Mouse (Mus musculus) 3134 (cell line): ENCODE measurements around the gene Fance.

Source experiments
- DNase-seq: peaks from one replicate; pipeline ENCODE4 v3.0.0-alpha.2; 2011; ENCODE audit warnings: low spot score; ENCODE audit not compliant: insufficient read length; ENCODE audit errors: extremely low read depth

The Fance gene

DNA sequence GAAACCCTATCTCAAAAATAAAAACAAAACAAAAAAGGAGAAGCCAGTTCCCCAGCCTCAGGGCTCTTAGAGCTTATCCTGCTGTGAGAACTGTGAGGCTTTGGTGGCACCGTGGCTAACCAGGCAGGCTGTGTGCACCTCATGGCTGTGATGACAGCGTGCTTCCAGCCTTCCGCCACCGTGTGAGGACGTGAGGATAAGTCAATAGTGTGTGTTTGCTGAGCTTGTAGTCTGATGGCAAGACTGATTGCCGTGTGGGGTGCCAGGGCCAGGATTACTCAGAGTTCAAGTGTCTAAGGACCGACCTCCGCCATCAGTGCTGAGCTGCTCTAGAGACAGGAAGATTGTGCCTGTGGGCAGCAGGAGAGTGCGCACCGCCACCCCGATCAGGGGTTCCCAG lies 22.6 kb upstream of the Fance start:
- DNase-seq: no peak

DNA sequence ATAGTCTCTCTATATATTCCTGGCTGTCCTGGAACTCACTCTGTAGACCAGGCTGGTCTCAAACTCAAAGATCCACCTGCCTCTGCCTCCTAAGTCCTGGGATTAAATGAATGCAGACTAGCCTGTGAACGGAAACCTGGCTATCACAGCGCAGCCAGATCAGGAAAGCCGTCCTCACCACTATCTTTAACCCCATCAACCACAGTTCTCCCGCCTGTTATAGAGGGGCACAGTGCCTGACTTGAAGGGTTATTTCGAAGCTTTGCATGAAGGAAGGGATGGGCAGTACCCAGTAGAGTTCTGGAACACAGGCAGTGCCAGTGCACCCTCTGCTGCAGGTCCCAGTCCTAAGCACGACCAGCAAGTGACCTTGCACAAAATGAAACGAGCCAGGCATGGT lies 22.0 kb upstream of the Fance start:
- no peak for DNase-seq

DNA sequence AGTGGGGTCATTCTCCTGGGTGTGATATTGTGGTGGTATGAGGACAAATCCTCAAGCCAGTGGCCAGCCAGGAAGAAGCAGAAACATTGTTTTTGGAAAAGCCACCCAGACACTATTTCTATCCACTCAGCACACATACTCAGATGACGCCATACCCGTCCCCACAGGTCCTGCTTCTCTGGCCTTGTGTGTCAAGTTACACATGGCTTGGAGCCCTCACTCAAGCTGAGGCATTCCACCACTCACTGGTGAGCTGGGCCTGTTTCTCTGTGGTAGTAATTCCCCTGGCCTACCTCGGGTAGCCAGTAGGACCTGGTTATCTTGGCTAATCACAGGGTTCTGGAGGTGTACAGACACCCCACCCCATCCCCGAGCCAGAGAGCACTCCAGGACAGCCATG lies 19.6 kb upstream of the Fance start:
- DNase-seq: no peak

DNA sequence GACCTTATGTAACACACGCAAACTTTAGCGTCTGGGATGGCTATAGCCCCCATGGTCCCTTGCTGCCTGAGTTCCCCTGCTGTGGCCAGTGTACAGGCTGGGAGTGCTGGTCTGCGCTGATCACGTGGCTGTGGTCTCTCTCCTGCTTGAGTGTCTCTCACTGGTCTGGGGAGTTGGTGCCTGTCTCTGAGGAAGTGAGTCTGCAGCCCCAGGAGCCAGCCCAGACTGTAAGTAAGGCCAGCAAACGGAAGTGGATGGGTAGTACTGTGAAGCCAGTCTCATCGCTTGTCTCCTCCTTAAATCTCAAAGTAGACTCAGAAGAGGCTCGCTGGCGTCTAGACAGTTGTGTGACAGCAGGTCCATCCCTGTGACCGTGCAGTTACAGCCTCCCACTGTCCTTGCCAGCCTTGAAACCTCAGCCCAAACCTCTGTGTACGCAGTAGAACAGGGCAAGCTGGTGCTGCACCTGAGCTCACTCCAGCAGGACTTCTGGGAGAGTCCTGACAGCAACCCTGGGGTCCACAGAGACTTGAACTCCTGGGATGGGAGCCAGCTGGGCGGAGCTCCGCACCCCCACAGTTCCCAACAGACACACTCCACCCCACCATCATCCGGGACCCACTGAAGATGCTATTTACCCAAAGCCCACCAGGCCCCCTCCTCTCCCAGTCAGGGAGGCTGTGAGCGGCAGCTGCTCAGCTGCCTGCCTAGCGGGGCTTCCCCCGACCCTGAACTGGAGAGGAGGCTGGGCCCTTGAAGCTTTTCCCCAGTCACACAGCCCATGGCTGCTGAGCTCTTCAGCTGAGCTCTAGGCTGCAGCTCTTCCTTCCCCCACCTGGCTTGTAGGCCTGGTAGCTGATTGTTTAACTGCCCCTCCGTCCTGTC lies 18.6 kb upstream of the Fance start:
- DNase-seq: no peak

DNA sequence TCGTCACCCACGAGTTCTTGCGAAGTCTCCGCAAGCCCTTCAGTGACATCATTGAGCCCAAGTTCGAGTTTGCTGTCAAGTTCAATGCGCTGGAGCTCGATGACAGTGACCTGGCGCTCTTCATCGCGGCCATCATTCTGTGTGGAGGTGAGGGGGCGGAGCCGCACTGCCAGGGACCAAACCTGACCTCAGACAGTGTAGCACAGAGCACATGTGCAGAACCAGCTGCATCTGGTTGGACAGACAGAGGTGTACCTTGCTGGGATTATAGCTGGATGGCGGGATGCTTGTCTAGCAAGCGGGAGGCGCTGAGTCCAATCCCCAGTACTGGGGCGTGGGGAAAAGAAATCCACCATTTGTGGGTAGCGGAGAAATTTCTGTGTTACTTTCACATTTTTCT lies 14.4 kb upstream of the Fance start:
- DNase-seq: no peak

DNA sequence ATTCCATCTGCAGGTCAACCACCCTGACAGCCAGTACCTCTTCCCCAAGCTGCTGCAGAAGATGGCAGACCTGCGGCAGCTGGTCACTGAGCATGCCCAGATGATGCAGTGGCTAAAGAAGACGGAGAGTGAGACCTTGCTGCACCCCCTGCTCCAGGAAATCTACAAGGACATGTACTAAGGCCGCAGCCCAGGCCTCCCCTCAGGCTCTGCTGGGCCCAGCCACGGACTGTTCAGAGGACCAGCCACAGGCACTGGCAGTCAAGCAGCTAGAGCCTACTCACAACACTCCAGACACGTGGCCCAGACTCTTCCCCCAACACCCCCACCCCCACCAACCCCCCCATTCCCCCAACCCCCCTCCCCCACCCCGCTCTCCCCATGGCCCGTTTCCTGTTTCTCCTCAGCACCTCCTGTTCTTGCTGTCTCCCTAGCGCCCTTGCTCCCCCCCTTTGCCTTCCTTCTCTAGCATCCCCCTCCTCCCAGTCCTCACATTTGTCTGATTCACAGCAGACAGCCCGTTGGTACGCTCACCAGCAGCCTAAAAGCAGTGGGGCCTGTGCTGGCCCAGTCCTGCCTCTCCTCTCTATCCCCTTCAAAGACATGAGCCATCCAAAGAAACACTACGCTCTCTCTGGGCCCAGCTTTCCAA lies 13.5 kb upstream of the Fance start:
- no peak for DNase-seq

DNA sequence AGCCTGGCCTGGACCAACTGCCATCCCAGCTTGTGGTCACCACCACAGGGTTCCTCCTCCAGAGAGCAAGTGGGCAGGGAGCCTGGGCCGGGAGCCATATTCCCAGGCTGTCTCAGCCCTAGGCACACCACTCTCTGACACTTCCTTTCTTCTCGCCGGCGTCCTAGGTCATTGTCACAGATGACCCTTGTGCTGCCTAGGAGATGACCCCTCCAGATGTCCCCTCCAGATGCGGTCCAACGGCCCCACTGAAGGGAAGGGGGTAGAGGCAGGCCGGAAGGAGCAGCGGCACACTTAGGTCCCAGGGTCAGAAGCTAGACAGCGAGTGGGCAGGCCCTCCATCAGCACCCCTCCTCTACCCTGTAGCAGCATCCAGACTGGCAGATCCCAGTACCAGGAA lies 13.0 kb upstream of the Fance start:
- no peak for DNase-seq

DNA sequence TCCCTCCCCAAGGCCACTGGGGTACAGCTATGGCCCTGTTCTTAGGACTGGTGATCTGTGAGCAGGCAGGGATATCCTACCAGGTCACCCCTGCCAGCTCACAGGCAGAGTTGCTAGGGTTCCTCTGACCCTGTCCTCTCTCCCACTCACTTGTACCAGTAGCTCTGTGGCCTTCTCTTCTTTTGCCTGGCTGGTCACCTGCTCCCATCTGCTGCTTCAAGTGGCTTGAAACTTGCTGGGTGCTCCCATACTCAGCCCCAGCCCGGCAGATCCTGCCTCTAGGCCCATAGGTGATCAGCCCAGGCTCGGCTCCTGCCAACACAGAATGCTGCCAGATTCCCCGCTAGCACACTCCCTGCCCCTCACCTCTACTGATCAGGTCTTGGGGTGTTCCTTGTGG lies 12.5 kb upstream of the Fance start:
- DNase-seq: no peak

DNA sequence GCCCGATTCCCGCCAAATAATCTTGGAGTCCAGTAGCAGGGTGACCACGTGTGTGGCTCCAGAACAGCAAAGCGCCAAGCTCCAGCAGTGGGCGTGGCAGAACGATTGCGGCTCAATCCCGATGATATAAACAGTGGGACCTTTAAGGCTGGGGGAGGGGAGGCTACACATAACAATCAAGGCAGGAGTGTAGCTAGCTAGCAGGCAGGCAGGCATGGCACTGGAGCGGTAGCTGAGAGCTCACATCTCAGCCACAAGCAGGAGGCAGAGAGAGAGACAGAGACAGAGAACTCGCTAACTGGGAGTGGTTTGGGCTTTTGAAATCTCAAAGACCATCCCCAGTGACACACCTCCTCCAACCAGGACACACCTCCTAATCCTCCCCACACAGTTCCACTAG lies 8.1 kb upstream of the Fance start:
- no peak for DNase-seq

DNA sequence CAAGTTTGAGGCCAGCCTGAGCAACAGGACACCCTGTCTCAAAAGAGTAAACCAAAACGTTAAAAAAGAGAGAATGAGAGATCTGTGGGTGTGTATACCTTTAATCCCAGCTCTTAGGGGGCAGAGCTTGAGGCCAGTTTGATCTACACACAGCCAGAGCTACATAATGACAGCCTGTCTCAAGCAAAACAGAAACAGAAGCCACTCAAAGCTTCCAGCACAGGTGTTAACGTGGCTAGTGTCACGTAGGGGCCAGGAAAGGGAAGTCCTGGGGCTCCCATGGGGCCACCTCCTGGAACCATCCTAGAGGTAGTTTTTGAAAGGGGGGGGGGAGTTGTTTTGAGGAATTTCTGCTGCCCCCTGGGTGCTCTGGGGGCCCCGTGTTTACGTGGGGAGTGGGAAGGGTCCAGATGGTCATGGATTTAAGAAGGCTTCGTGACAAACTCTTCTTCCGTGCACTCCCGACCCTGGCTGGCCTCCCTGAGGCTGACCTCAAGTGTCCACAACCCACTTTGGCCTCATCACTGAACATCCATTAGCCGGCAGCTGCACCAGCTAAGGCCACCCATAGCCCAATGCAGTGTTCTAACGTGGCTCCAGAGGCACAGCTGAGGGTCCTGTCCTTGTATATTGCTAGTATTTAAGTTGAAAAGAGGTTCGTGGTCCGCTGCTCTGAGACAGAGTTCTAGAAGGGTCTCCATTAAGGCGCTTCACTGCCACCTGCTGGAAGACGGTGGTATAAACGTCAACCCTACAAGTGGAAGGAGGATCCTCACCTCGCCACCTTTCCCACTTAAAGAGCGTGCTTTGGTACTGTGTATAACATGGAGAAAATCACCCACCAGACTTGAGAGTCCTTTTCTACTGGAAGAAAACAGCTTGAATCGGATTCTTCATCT lies 4.8 kb upstream of the Fance start:
- peak; percentile 67 for DNase-seq

DNA sequence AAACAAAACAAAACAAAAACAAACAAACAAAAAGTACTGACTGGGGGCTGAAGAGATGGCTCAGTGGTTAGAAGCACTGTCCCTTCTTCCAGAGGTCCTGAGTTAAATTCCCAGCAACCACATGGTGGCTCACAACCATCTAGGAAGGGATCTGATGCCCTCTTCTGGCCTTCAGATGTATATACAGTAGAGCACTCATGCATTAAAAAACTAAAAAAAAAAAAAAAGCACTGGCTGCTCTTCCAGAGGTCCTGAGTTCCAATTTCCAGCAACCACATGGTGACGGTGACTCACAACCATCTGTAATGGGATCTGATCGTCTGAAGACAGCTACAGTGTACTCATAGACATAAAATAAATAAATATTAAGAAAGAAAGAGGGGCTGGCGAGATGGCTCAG lies 2.5 kb upstream of the Fance start:
- DNase-seq: peak; percentile 58

DNA sequence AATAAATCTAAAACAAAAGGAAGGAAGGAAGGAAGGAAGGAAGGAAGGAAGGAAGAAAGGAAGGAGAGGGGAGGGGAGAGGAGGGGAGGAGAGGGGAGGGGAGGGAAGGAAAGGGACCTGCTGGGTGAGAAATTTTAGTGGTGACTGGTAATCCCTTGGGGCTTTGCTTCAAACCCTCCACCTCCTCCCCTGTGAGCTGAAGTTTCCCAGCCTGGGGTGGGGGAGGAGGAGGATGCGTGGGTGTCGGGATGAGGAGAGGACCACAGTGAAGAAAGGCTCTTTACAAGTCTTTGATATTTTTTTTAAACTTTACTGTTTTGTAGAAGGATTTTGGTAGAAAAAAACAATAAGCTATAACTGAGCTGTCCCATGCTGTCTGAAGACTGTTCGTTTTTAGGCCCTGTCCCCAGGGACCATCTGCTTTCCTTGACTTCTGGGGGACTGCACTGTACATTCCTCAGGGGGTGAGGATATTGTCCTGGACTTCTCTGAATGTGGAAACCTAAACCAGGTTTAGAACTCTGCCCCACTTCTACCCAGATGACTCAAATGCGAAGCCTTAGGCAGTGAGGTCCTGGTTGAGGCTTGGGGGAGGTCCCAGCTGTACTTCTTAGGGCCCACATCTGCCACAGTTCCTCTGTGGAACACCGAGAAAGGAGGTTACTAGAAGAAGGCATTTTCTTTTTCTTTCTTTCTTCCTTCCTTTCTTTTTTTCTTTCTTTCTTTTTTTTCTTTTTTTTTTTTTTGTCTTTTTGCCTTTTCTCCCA lies 1.8 kb upstream of the Fance start:
- peak; percentile 57 for DNase-seq

DNA sequence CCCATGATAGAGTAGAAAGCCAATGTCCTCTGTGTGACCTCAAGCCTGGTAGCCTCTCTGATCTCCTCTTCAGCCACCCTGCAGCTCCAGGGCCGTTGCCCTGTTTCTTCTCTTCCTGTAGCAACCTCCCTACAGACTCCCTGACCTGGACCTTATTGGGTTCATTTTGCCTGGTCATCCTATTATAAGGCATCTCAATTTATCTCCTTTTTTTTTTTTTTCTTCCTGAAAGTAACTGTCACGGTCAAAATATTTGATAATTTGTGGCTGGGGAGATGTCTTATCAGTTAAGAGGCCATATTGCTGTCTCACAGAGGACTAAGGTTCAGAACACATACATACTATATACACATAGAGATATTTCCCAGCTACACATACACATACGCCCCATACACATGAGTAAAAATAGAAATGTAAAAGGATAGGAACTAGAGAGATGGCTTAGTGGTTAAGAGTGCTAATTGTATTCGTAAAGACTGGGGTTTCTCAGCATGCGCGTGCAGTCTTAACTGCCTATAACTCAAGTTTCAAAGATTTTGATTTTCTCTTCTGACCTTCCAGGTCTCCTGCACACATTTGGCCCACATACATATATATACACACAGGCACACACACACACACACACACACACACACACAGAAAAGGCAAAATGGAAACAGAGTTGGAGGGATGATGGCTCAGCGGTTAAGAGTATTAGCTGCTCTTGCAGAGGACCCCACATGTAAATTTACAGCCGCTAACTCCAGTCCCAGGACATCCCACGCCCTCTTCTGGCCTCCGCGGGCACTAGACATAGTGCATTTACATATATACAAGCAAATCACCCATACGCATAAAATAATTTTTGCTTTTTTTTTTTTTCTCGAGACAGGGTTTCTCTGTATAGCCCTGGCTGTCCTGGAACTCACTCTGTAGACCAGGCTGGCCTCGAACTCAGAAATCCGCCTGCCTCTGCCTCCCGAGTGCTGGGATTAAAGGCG lies 797 bp upstream of the Fance start:
- DNase-seq: peak; percentile 67

DNA sequence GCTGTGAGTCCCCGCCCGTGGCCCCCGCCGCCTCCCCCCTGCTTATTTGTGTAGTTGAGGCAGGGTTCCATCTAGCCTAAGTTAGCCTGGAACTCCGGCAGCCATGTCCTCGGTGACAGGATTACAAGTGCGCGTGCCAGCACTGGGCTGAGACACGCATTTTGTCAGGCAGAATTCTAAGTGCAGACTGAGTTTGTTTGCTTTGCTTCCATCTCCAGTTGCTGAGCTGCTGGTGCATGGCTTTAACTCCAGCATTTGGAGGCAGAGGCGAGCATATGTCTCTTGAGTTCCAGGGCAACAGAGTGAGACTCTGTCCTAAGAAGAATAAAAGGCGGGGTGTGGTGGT lies 534 bp downstream of the Fance start:
- DNase-seq: no peak

DNA sequence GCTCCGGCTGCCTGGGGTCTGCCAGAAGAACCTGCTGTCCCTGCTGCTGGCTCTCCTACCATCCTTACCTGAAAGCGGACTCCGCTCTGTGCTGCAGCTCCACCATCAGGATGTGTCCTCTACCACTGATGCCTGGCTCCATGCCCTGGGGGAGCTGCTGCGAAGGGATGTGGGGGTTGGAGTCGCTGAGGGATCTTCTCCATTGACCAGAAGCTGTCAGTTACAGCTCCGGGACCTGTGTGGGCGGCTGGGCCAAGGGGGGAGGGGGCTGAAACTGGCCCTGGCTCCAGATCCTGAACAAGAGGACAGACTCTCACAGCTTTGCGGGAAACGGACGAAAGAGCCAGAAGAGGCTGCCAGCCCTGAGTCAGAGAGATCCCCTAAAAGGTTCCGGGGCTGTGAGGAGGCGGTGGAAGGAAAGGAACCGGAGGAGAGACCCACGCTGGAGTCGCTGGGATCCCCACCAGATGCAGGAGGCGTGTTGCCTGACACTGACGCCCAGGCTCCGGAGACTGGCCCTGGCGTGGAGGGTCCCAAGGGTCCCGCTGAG lies 2.4 kb downstream of the Fance start:
- DNase-seq: no peak

DNA sequence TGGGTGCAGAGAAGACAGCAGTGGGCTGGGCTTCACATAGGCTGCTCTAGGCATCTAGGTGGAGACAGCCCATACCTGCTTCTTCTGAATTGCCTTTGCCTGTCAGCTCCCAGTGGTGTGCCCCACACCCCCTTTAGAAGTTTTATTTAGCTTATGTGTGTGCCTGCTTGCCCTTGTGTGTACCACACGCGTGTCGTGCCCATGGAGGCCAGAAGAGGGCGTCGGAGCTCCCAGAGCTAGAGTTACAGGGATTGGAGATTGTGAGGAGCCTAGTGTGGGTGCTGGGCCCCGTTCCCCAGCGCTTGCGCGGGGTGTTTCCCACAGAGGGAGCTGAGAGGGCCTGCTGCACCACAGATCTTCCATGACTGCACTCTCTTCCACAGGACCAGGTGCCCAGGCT lies 3.2 kb downstream of the Fance start:
- no peak for DNase-seq

DNA sequence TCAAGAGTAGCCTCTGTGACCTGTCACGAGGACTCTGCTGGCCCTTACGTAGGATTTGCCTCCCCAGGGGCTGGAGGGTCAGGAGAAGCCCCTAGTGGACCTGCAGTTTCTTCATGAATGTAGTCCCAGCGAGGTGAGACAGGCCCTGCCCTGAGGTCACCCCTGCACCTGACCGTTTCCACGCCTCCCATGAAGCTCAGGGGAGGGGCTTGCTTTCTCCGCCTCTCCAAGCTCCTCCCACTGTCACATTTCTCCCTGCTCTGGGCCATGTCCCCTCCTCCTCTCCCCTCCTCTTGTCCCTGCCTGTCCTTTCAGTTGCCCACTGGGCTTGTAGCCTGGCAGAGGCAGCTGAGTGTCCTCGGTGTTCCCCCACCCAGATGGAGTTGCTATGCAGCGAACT lies 3.8 kb downstream of the Fance start:
- DNase-seq: no peak

DNA sequence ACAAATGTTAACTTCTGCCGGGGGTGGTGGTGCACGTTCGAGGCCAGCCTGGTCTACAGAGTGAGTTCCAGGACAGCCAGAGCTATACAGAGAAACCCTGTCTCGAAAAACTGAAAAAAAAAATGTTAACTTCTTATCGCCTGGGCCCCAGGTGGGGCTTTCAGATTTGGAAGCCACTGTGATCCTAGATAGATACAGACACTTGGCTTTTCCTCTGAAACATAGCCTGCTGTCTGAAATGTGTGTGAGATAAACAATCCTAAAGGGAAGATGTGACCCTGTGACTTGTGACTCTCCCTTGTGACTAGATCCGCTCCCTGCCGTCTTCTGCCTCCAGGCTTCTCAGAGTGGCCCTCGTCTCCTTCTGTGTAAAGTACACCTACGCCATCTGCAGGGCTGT lies 4.4 kb downstream of the Fance start:
- DNase-seq: no peak

DNA sequence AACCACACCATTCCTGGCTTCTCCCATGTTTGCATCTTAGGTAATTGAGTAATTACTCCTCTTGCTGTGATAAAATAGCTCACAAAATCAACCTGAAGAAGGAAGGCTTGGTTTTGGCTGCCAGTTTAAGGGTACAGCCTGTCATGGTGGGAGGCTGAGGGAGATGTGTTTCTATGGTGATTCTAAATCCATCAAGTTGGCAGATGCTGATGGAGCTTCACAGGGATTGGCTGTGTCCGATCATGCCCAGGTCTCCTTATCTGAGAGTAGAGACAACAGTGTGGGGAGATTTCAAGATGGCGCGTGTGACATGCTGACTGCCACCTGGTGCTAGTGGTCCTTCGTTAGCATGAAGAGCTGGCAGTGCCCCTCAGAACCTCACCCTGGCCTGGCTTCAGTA lies 8.4 kb downstream of the Fance start:
- no peak for DNase-seq
